Mouse (Mus musculus) right cerebral cortex, adult 18-20 months (tissue): ENCODE data around the gene Hhat.

ENCODE experiments used
- DNase-seq: peaks from one replicate; pipeline ENCODE4 v3.0.0; 2022; ENCODE audit warnings: mixed read lengths

The Hhat gene

DNA sequence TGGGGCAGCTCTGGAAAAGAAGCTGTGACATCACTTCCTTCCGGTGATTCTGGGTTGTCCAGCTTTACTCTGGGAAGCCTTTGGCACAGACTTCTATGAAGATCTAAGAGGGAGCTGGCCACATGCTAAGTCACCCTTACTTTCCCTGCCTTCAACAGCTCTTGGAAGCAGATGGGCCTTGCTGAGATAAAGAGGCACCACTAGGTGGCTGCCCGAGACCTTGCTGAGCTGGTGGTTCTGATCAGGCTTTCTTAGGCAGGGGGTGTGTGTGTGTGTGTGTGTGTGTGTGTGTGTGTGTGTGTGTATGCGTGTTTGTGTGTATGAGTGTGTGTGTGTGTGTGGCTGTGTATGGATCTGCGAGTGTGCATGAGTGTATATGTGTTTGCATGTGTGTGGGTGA, 13.4 kb upstream of the Hhat start:
- DNase-seq, result peak; percentile 61

DNA sequence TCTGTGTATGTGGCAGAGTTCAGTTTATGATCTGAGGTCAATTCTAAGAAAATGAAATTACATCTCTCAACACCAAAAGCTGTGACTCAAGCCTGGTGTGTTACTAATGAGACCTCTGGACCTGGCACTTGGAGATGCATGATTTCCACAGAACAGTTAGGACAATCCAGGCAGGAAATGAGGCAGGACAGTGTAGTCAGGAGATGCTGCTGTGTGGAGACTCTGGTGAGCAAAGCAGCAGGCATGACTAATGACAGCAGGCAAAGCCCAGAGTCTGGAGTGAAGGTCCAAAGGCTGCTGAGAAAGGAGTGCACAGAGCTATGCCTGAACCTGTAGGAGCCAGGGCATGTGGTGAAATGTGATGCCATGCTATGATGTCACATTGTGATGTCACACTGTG, 10.2 kb upstream of the Hhat start:
- no peak for DNase-seq

DNA sequence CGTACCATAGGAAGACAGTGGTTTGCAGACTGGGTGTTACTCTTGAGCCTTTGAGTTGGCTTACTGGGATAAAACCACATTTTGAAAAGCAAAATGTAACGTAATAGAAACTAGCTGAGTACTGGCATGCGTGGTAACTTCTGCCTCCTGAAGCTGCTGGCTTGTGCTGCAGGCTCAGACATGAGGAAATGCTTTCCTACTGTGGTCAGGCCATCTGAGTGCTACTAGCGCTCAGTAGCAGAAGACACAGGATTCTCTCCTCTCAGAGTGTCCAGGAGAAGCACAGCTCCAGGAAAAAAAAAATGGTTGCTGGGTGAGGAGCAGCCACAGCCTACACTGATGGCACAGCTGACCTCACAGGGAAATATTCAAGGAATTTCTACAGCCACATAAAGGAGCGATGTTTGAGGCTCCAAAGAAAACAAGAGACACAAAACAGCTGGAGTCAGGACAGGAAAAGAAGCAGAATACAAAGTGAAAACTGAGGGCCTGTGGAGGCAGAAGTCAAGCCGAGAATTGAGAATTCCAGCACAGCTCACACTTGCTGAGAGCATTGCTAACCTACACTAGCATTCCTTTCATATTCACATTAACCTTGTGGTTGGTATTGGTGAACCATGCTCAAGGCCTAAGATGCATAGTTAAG, 8.0 kb upstream of the Hhat start:
- no peak for DNase-seq

GRCm38 (mm10) chr1:192778206-192778605, 7.2 kb upstream of the Hhat start:
- no peak for DNase-seq

- peak; percentile 53 for DNase-seq
Observed at GRCm38 (mm10) chr1:192770130-192770494, 911 bp downstream of the Hhat start.

DNA sequence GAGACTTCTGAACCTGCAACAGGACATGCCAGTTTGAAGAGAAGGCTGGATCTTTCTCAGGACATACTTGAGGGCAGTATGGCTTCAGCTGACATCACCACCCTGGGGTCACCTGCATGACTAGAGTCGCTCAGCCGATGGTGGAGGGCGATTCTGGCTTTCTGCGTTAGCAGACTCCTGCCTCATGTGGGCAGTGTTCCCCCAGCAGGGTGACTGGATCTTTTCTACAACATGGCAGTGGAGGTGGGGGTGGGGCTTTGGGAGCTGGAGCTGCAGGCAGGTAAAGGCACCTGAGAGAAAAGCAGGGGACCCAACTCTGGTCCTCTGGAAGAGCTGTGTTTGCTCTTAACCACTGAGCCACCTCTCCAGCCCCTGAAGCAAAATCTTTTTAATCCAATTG, 5.5 kb downstream of the Hhat start:
- DNase-seq, result no peak

GRCm38 (mm10) chr1:192764547-192764946, 6.5 kb downstream of the Hhat start:
- no peak for DNase-seq

GRCm38 (mm10) chr1:192762946-192763933, 7.8 kb downstream of the Hhat start:
- DNase-seq, result no peak

DNA sequence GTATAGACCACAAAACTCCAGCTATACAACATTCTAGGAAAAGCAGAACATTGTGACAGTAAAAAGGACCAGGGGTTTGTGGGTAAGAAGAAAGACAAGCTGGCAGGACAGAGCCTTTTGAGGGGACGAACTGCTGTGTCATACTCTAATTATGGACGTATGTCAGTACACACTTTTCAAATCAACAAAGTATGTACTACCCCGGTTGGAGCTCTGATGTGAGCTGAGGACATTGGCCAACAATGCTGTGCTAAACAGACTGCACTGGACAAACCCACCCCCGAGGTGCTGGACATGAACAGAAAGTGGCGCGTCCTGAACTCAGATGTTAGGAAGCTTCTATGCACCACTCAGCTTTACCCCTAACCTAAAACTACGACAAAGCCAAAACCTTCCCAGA, 14.3 kb downstream of the Hhat start:
- DNase-seq, result no peak

DNA sequence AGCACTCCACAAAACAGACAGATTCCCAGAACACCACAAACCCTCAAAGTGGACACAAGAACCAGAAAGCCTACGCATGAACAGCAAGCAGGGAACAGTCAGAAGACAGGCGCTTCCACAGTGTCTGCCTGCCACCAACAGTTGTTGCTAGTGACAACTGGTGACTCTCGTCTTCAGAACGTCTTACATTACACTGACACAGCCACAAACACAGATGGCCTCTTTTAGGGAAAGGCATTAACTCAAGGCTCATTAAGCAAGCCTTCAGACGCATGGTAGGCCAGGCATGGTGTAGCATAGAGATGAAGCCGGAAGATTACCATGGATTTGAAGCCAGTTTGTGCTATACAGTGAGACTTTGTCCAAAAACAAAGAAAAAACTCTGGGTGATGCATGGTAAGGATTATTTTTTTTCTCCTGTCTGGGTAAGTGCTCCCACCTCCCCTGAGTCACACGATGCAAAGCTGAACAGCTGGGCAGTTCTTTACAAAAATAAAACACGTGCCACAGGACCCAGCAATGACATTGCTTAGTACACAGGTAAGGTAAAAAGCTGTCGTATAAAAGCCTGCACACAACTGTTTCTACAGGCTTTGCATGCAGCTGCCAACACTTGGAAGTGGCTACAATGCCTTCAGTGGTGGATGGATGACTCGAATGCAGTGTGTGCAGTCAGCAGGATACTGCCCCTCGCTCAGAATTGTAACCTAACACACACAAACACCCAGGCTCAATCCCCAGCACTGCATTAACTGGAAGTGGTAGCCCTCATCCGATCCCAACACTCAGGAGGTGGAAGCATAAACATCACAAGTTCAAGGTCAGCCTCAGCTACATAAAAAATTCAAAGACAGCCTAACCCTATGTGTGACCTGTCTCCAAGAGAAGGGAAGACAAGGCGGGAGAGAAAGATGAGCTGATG, 15.1 kb downstream of the Hhat start:
- DNase-seq, result no peak

DNA sequence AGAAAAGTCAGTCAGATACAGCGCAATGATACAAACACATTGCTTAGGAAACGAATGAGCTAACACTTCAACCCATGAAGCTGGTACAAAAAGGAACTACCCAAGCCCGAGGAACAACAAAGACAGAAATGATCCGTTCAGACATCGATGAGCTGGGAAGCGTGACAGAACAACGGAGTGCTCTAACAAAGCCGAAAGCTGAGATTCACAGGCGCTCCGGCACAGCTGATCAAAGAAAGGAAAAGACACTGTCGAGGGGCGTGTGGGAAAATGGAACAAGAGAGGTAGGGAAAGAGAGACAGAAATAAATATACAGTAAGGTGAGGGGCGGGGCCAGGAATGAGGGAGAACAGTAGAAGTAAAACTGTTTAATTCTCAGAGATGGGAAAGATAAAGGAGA, 15.8 kb downstream of the Hhat start:
- DNase-seq, result no peak

GRCm38 (mm10) chr1:192754268-192754667, 16.8 kb downstream of the Hhat start:
- no peak for DNase-seq

- no peak for DNase-seq
Observed at GRCm38 (mm10) chr1:192752659-192753601, 18.1 kb downstream of the Hhat start.

- no peak for DNase-seq
Observed at GRCm38 (mm10) chr1:192750042-192750437, 21.0 kb downstream of the Hhat start.

- DNase-seq, result no peak
Observed at GRCm38 (mm10) chr1:192749270-192750041, 21.6 kb downstream of the Hhat start.

DNA sequence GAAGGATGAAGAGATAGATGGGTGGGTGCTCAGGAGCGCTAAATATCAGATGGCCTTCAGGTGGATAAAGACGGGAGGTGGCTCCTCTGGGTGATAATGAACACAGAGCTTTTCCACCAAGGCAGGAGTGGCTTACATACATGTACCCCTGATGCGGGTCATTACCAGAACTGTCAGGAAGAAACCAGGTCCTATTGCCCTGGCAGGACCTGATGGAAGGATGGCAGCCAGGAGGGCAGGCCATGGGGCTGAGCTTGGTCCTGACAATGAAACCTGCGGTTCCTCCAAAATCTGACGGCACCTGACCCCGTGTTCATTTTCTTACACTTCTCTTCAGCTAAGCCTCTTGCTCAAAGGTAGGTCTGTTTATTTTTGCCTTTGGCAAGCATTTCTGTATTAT, 24.8 kb downstream of the Hhat start:
- DNase-seq, result no peak

DNA sequence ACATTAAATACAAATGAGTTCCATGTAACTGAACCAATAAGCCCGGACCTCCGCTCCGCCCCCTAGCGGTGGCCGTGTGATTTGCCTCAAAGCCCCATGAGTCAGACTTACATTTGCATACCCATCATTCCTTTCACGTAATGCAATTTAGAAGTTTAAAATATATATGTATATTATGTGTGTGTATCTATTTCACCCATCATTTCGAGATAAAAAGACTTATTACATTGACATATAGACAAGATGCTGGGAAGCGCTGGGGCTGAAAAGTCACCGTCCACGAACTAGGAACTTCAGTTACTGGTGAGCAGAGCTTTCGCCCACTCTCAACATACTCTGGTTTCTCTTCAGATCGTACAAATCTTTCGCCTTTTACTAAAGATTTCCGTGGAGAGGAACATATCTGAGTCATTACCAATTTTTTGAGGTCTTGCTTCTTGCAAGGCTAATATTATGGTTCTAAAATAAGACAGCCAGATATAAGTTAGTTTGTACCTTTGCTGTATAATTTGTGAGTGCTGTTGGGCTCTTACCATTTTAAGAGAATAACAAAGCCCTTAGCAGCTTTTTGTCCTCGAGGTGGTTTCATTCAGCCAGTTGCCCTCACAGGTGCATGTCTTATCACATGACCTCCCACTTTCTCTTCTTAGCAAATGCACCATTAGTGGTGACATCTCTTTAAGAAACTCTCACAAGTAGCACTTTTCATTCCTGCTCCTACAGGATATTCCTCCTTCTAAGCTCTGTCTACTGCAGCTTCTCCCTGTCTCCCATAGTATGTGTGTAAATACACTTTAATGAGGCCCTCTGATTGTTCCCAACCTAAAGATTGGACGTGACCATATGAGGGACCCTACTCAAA, 25.6 kb downstream of the Hhat start:
- no peak for DNase-seq

DNA sequence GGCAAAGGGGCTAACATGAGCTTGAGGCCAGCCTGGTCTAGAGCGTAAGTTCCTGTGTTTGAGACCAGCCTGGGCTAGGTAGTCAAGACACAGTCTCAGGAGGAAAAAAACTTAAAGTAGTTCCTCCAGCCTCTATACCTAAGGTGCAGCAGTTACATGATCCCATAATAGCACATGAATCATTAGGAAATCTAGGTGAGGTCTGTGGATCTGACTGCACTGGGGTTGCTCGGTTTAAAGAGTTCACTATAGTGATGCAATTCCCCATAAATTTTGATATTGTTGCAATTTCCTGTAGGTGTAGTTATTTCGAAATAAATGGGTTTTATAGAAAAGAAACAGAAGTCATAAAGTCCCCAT, 26.2 kb downstream of the Hhat start:
- DNase-seq, result no peak

GRCm38 (mm10) chr1:192742394-192743251, 28.4 kb downstream of the Hhat start:
- DNase-seq, result no peak
